In genomic region chr19:28989515-28989914, GRCm38 (mm10) we compare ENCODE assay signal across 8 mouse cellular contexts. TPM values are rescaled to one million over a fixed set of nuclear protein-coding genes. Genes with fewer than 3 reads are reported as not detected.
DNase-seq lines count a peak whose midpoint lies in the region; ATAC-seq lines count a peak whose summit lies in the region.

No protein-coding gene starts in this region.

- H3K27ac ChIP-seq in heart, embryonic 15.5 days, result peak overlapping the region; percentile 95
- H3K27ac ChIP-seq in hindbrain, embryonic 11.5 days (ENCODE audit: low read depth, low read length), result no peak overlapping the region
- no peak overlapping the region for H3K27ac ChIP-seq in midbrain, embryonic 12.5 days (replicated peaks)

- intact Hi-C loops in heart, postnatal 36 days (cut with DNase I), result loop anchor here (5.0 kb wide), 1 partner anchor 113 kb away; the partner anchor contains the start of gene Rcl1

- peak overlapping the region; percentile 85 for H3K9ac ChIP-seq in heart, embryonic 15.5 days
- peak overlapping the region; percentile 52; the same call in 1 of the 2 replicates for H3K9ac ChIP-seq in hindbrain, embryonic 11.5 days (ENCODE audit: low read depth, low read length)
- H3K9ac ChIP-seq in midbrain, embryonic 12.5 days (replicated peaks), result peak overlapping the region; percentile 92

- no peak for DNase-seq in heart, postnatal 36 days
- DNase-seq in MN1 (ENCODE audit: low spot score), result peak; percentile 11
- no peak for DNase-seq in hindbrain, embryonic 11.5 days (ENCODE audit: low spot score)
- no peak for DNase-seq in left cerebral cortex, adult 8-10 months (ENCODE audit: low spot score in 2 of 2)
- DNase-seq in layer of hippocampus, adult 18-20 months (ENCODE audit: low spot score in 2 of 2), result no peak
- no peak for DNase-seq in spleen, adult 12 weeks (ENCODE audit: low spot score)

- H3K4me3 ChIP-seq in heart, embryonic 15.5 days, result peak overlapping the region; percentile 77
- peak overlapping the region; percentile 63 for H3K4me3 ChIP-seq in hindbrain, embryonic 11.5 days (ENCODE audit: low read depth, low read length)
- H3K4me3 ChIP-seq in midbrain, embryonic 12.5 days, result peak overlapping the region; percentile 86

- peaks cover 15% of the 10 kb centered on the region for H3K4me1 ChIP-seq in heart, embryonic 15.5 days (replicated peaks)
- 0 out of 2 replicates have a peak, but pooled peaks cover 2% of the 10 kb centered on the region for H3K4me1 ChIP-seq in hindbrain, embryonic 11.5 days (replicated peaks; ENCODE audit: control insufficient read depth, insufficient read depth, low read length)
- peaks cover 8% of the 10 kb centered on the region for H3K4me1 ChIP-seq in midbrain, embryonic 12.5 days

- peaks cover 3% of the 10 kb centered on the region for H3K36me3 ChIP-seq in heart, embryonic 15.5 days
- no peaks in the 10 kb centered on the region for H3K36me3 ChIP-seq in hindbrain, embryonic 11.5 days (ENCODE audit: control insufficient read depth, insufficient read depth, low read length)
- peaks cover 6% of the 10 kb centered on the region; the same call in 1 of the 2 replicates for H3K36me3 ChIP-seq in midbrain, embryonic 12.5 days

- 52% methylated on average over 8 of the region's 8 CpGs for WGBS in heart, embryonic 15.5 days
- WGBS in hindbrain, embryonic 11.5 days, result 71% methylated on average over 8 of the region's 8 CpGs
- 79% methylated on average over 8 of the region's 8 CpGs for WGBS in midbrain, embryonic 12.5 days

- peak overlapping the region; percentile 66 for H3K4me2 ChIP-seq in heart, embryonic 15.5 days
- H3K4me2 ChIP-seq in hindbrain, embryonic 11.5 days (replicated peaks; ENCODE audit: low read depth, low read length), result peak overlapping the region; percentile 38
- peak overlapping the region; percentile 67 for H3K4me2 ChIP-seq in midbrain, embryonic 12.5 days (replicated peaks)

- no peak for ATAC-seq in heart, embryonic 15.5 days (replicated peaks; ENCODE audit: insufficient number of reproducible peaks, insufficient read depth, low FRiP score, low read depth)
- ATAC-seq in hindbrain, embryonic 11.5 days (ENCODE audit: low FRiP score), result no peak
- no peak for ATAC-seq in midbrain, embryonic 12.5 days (ENCODE audit: low FRiP score, low read depth)

- H3K27me3 ChIP-seq in heart, embryonic 15.5 days, result no peaks in the 10 kb centered on the region
- H3K27me3 ChIP-seq in hindbrain, embryonic 11.5 days (ENCODE audit: control insufficient read depth, insufficient read depth, low read length), result no peaks in the 10 kb centered on the region
- H3K27me3 ChIP-seq in midbrain, embryonic 12.5 days, result peaks cover 4% of the 10 kb centered on the region; the same call in 1 of the 2 replicates

- H3K9me3 ChIP-seq in heart, embryonic 15.5 days (replicated peaks), result no peaks in the 10 kb centered on the region
- no peaks in the 10 kb centered on the region for H3K9me3 ChIP-seq in hindbrain, embryonic 11.5 days (ENCODE audit: control insufficient read depth, low read length)
- no peaks in the 10 kb centered on the region for H3K9me3 ChIP-seq in midbrain, embryonic 12.5 days

RNA-seq across cellular contexts. Expression of gene Cdc37l1, which starts 0.6 kb away (rescaled TPM):
- 41.3 and 44.8 TPM in 2 replicates for polyA plus RNA-seq in heart, embryonic 15.5 days (2015; fragmentation: Nextera tagmentation; extraction: Ambion mirVana)
- total RNA-seq in heart, postnatal 36 days (2021), result 10 to 100 TPM; 63.6 to 69.9 TPM
- polyA plus RNA-seq in hindbrain, embryonic 11.5 days (2014; fragmentation: Nextera tagmentation; extraction: Ambion mirVana), result 51.5 and 51.7 TPM in 2 replicates
- polyA plus RNA-seq in midbrain, embryonic 12.5 days (2016; fragmentation: Nextera tagmentation; extraction: Ambion mirVana), result 59.2 and 60.5 TPM in 2 replicates
- total RNA-seq in left cerebral cortex, adult 8-10 months (2022), result 100 to 1,000 TPM; 102 to 105 (median 104) TPM
- total RNA-seq in layer of hippocampus, adult 18-20 months (2021), result 100 to 1,000 TPM; 105 to 118 TPM

RNA-seq across cellular contexts. Expression of gene 4430402I18Rik, which starts 21.9 kb away (rescaled TPM):
- 7.9 and 11.4 TPM in 2 replicates for polyA plus RNA-seq in heart, embryonic 15.5 days (2015; fragmentation: Nextera tagmentation; extraction: Ambion mirVana)
- 10 to 100 TPM; 22.9 to 25.9 TPM for total RNA-seq in heart, postnatal 36 days (2021)
- 0.32 and 0.71 TPM in 2 replicates for polyA plus RNA-seq in hindbrain, embryonic 11.5 days (2014; fragmentation: Nextera tagmentation; extraction: Ambion mirVana)
- polyA plus RNA-seq in midbrain, embryonic 12.5 days (2016; fragmentation: Nextera tagmentation; extraction: Ambion mirVana), result 0.17 and 0.64 TPM in 2 replicates
- total RNA-seq in left cerebral cortex, adult 8-10 months (2022), result 1 to 10 TPM; 5.0 to 7.8 (median 7.2) TPM
- 1 to 10 TPM; 5.4 to 8.5 TPM for total RNA-seq in layer of hippocampus, adult 18-20 months (2021)

RNA-seq across cellular contexts. Expression of gene Plpp6, which starts 25.8 kb away (rescaled TPM):
- 7.1 and 8.5 TPM in 2 replicates for polyA plus RNA-seq in heart, embryonic 15.5 days (2015; fragmentation: Nextera tagmentation; extraction: Ambion mirVana)
- 1 to 10 TPM; 6.2 to 7.2 TPM for total RNA-seq in heart, postnatal 36 days (2021)
- polyA plus RNA-seq in hindbrain, embryonic 11.5 days (2014; fragmentation: Nextera tagmentation; extraction: Ambion mirVana), result 6.5 and 7.6 TPM in 2 replicates
- 8.2 and 9.6 TPM in 2 replicates for polyA plus RNA-seq in midbrain, embryonic 12.5 days (2016; fragmentation: Nextera tagmentation; extraction: Ambion mirVana)
- total RNA-seq in left cerebral cortex, adult 8-10 months (2022), result 10 to 100 TPM; 43.3 to 47.7 (median 45.6) TPM
- total RNA-seq in layer of hippocampus, adult 18-20 months (2021), result 10 to 100 TPM; 55.8 to 56.8 TPM

RNA-seq across cellular contexts. Expression of gene Ak3, which starts 58.2 kb away (rescaled TPM):
- 87.6 and 87.7 TPM in 2 replicates for polyA plus RNA-seq in heart, embryonic 15.5 days (2015; fragmentation: Nextera tagmentation; extraction: Ambion mirVana)
- 100 to 1,000 TPM in 1 of 2 experiments, 10 to 100 TPM in 1; 96.1 to 123 TPM for total RNA-seq in heart, postnatal 36 days (2021)
- 82.4 and 83.5 TPM in 2 replicates for polyA plus RNA-seq in hindbrain, embryonic 11.5 days (2014; fragmentation: Nextera tagmentation; extraction: Ambion mirVana)
- 77.2 and 78.0 TPM in 2 replicates for polyA plus RNA-seq in midbrain, embryonic 12.5 days (2016; fragmentation: Nextera tagmentation; extraction: Ambion mirVana)
- total RNA-seq in left cerebral cortex, adult 8-10 months (2022), result 10 to 100 TPM; 51.7 to 57.6 (median 54.8) TPM
- total RNA-seq in layer of hippocampus, adult 18-20 months (2021), result 10 to 100 TPM; 53.6 to 56.3 TPM

Comparison
In these comparisons a context has a peak if more than half of its experiments do, and no peak if none do; other contexts are left out.
1. RNA of gene Plpp6, which starts 25.8 kb away (total RNA-seq): 55.8 to 56.8 TPM in layer of hippocampus, adult 18-20 months and 43.3 to 47.7 TPM in left cerebral cortex, adult 8-10 months; 6.2 to 7.2 TPM in heart, postnatal 36 days; every median in the first group is over 4 times any median in the second.
2. Peak in every context shown above with its lines, with median percentiles within 50 percentile points of each other: H3K4me2 ChIP-seq, H3K4me3 ChIP-seq and H3K9ac ChIP-seq.